Mouse (Mus musculus) bone marrow, adult 2 months (tissue): ENCODE measurements around the gene Btbd3.

Experiments
- CTCF ChIP-seq: fragments of 200-500 bp; IDR thresholded peaks from 2 replicates; pipeline ENCODE4 v1.5.1; 2011; ENCODE audit warnings: low read length, control low read depth; ENCODE audit not compliant: control insufficient read depth, insufficient read depth
- POLR2A ChIP-seq: fragments of 200-500 bp; IDR thresholded peaks from 2 replicates; pipeline ENCODE4 v1.6.1; 2011; ENCODE audit warnings: low read depth, mild to moderate bottlenecking, control low read depth, low read length, borderline replicate concordance; ENCODE audit not compliant: control insufficient read depth

DNA sequence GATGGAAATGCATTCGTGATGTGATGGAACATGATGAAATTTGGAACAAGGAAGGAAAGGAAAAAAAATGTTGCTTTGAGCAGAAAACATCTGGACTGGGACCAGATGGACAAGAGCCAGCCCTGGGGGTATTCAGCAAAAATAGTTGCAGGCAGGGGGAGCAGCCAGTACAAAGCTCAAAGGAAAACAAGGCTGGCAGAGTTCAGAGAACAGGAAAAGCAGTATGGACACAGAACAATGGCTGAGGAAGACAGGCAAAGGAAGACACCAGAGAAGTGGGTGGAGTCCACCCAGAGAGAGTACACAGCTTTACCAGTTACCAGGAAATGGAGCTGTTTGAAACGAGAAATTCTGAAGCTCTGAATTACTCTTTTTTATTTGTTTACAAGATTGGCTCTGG, 40.8 kb upstream of the Btbd3 start:
- TF ChIP-seq CTCF (no peak), POLR2A (no peak)
